Mouse (Mus musculus): ENCODE data around the gene 4930524B15Rik. TPM values are rescaled to one million over a fixed set of nuclear protein-coding genes. Genes with fewer than 3 reads are reported as not detected.

The 4930524B15Rik gene
- polyA plus RNA-seq (2015; fragmentation: Nextera tagmentation; extraction: Ambion mirVana), result 0.10 and 0.12 TPM in 2 replicates

- H3K9me3 ChIP-seq, result no peaks in the 10 kb centered on the region
- no peaks in the 10 kb centered on the region for H3K27me3 ChIP-seq
- peak within 1 kb of the TSS; percentile 62 for H3K4me2 ChIP-seq
- WGBS, result 35% methylated on average over 49 of the region's 49 CpGs
- H3K4me3 ChIP-seq, result peak within 1 kb of the TSS; percentile 35
- H3K9ac ChIP-seq, result peak within 1 kb of the TSS; percentile 66
- H3K27ac ChIP-seq, result no peak within 1 kb of the TSS
- 0 out of 2 replicates have a peak, but pooled peaks cover 5% of the 10 kb centered on the region for H3K4me1 ChIP-seq
- no peaks in the 10 kb centered on the region for H3K36me3 ChIP-seq
- peak; percentile 62; the same call in 1 of the 2 replicates for ATAC-seq (ENCODE audit: insufficient number of reproducible peaks, insufficient read depth, low FRiP score, low TSS enrichment, low read depth)
These were observed at the start of gene 4930524B15Rik for GRCm38 (mm10) chr11:31965256-31966134. Gene 4930524B15Rik, plus strand, starts transcription at chr11:31965592.

GRCm38 (mm10) chr11:31917769-31918168, 47.6 kb upstream of the 4930524B15Rik start:
- Histone ChIP-seq H3K9me3 (no peaks in the 10 kb centered on the region), H3K4me3 (no peak overlapping the region), H3K36me3 (peaks cover 6% of the 10 kb centered on the region), H3K4me2 (no peak overlapping the region), H3K27ac (no peak overlapping the region), H3K9ac (no peak overlapping the region), H3K4me1 (no peaks in the 10 kb centered on the region), H3K27me3 (no peaks in the 10 kb centered on the region)
- ATAC-seq (ENCODE audit: insufficient number of reproducible peaks, insufficient read depth, low FRiP score, low TSS enrichment, low read depth), result no peak
- 93% methylated on average over 1 of the region's 1 CpGs for WGBS

GRCm38 (mm10) chr11:31930051-31930450, 35.3 kb upstream of the 4930524B15Rik start:
- 94% methylated on average over 10 of the region's 10 CpGs for WGBS

GRCm38 (mm10) chr11:31935652-31936051, 29.7 kb upstream of the 4930524B15Rik start:
- 35% methylated on average over 4 of the region's 4 CpGs for WGBS
- Histone ChIP-seq H3K9me3 (no peaks in the 10 kb centered on the region), H3K4me2 (no peak overlapping the region), H3K4me3 (no peak overlapping the region), H3K27me3 (no peaks in the 10 kb centered on the region), H3K27ac (no peak overlapping the region), H3K4me1 (no peaks in the 10 kb centered on the region), H3K9ac (no peak overlapping the region), H3K36me3 (peaks cover 14% of the 10 kb centered on the region)
- ATAC-seq (ENCODE audit: insufficient number of reproducible peaks, insufficient read depth, low FRiP score, low TSS enrichment, low read depth), result no peak

More at GRCm38 (mm10) chr11:31930051-31930450, 35.3 kb upstream of the 4930524B15Rik start:
- Histone ChIP-seq H3K27ac (no peak overlapping the region), H3K4me1 (no peaks in the 10 kb centered on the region), H3K9ac (no peak overlapping the region), H3K4me2 (no peak overlapping the region), H3K9me3 (no peaks in the 10 kb centered on the region), H3K27me3 (no peaks in the 10 kb centered on the region), H3K4me3 (no peak overlapping the region), H3K36me3 (peaks cover 44% of the 10 kb centered on the region)
- no peak for ATAC-seq (ENCODE audit: insufficient number of reproducible peaks, insufficient read depth, low FRiP score, low TSS enrichment, low read depth)

- Histone ChIP-seq H3K36me3 (0 out of 2 replicates have a peak, but pooled peaks cover 6% of the 10 kb centered on the region), H3K4me2 (no peak overlapping the region), H3K9ac (no peak overlapping the region), H3K4me3 (no peak overlapping the region), H3K4me1 (no peaks in the 10 kb centered on the region), H3K27ac (no peak overlapping the region), H3K27me3 (no peaks in the 10 kb centered on the region), H3K9me3 (no peaks in the 10 kb centered on the region)
- WGBS, result 88% methylated on average over 10 of the region's 10 CpGs
- ATAC-seq (ENCODE audit: insufficient number of reproducible peaks, insufficient read depth, low FRiP score, low TSS enrichment, low read depth), result no peak
These were observed 28.4 kb upstream of the 4930524B15Rik start for GRCm38 (mm10) chr11:31936910-31937525.

- no peak overlapping the region for H3K4me3 ChIP-seq
- H3K4me1 ChIP-seq, result no peaks in the 10 kb centered on the region
- H3K9ac ChIP-seq, result no peak overlapping the region
- H3K4me2 ChIP-seq, result no peak overlapping the region
- H3K27me3 ChIP-seq, result no peaks in the 10 kb centered on the region
- no peaks in the 10 kb centered on the region for H3K36me3 ChIP-seq
- H3K9me3 ChIP-seq, result 0 out of 2 replicates have a peak, but pooled peaks cover 3% of the 10 kb centered on the region
- no peak for ATAC-seq (ENCODE audit: insufficient number of reproducible peaks, insufficient read depth, low FRiP score, low TSS enrichment, low read depth)
- 74% methylated on average over 13 of the region's 13 CpGs for WGBS
- no peak overlapping the region for H3K27ac ChIP-seq
These were observed 24.3 kb upstream of the 4930524B15Rik start for GRCm38 (mm10) chr11:31940898-31941639.

- Histone ChIP-seq H3K4me2 (no peak overlapping the region), H3K9me3 (0 out of 2 replicates have a peak, but pooled peaks cover 3% of the 10 kb centered on the region), H3K27ac (no peak overlapping the region), H3K4me3 (no peak overlapping the region), H3K36me3 (no peaks in the 10 kb centered on the region), H3K9ac (no peak overlapping the region), H3K4me1 (no peaks in the 10 kb centered on the region), H3K27me3 (no peaks in the 10 kb centered on the region)
- no peak for ATAC-seq (ENCODE audit: insufficient number of reproducible peaks, insufficient read depth, low FRiP score, low TSS enrichment, low read depth)
- WGBS, result 76% methylated on average over 4 of the region's 4 CpGs
These were observed 23.5 kb upstream of the 4930524B15Rik start for GRCm38 (mm10) chr11:31941640-31942638.

- H3K27me3 ChIP-seq, result peaks cover 6% of the 10 kb centered on the region; the same call in 1 of the 2 replicates
- no peak overlapping the region for H3K4me2 ChIP-seq
- peaks cover 12% of the 10 kb centered on the region for H3K4me1 ChIP-seq
- H3K27ac ChIP-seq, result no peak overlapping the region
- no peak overlapping the region for H3K9ac ChIP-seq
- ATAC-seq (ENCODE audit: insufficient number of reproducible peaks, insufficient read depth, low FRiP score, low TSS enrichment, low read depth), result no peak
- H3K9me3 ChIP-seq, result 0 out of 2 replicates have a peak, but pooled peaks cover 3% of the 10 kb centered on the region
- H3K36me3 ChIP-seq, result no peaks in the 10 kb centered on the region
- H3K4me3 ChIP-seq, result no peak overlapping the region
- WGBS, result 82% methylated on average over 3 of the region's 3 CpGs
These were observed 19.9 kb upstream of the 4930524B15Rik start for GRCm38 (mm10) chr11:31945471-31945870.

GRCm38 (mm10) chr11:31948462-31949330, 16.7 kb upstream of the 4930524B15Rik start:
- Histone ChIP-seq H3K9me3 (0 out of 2 replicates have a peak, but pooled peaks cover 3% of the 10 kb centered on the region), H3K36me3 (no peaks in the 10 kb centered on the region), H3K4me1 (peaks cover 12% of the 10 kb centered on the region), H3K4me2 (peak overlapping the region; percentile 68), H3K4me3 (peak overlapping the region; percentile 47), H3K27me3 (peaks cover 9% of the 10 kb centered on the region; the same call in 1 of the 2 replicates), H3K9ac (peak overlapping the region; percentile 61; the same call in 1 of the 2 replicates), H3K27ac (no peak overlapping the region)
- ATAC-seq (ENCODE audit: insufficient number of reproducible peaks, insufficient read depth, low FRiP score, low TSS enrichment, low read depth), result no peak
- WGBS, result 8% methylated on average over 15 of the region's 15 CpGs
